Mouse (Mus musculus): Measurements from ENCODE around the gene Map4k1. TPM values are rescaled to one million over a fixed set of nuclear protein-coding genes. Genes with fewer than 3 reads are reported as not detected.

The Map4k1 gene
- total RNA-seq, 1 experiment from 2014 or later: 69.6 TPM

- peak; percentile 86 to 94 for ATAC-seq (replicated peaks in 1 of 2; ENCODE audit: insufficient read depth in 1 of 2, low FRiP score in 2 of 2, low TSS enrichment in 1 of 2, low read depth in 1 of 2, poor library complexity in 2 of 2, severe bottlenecking in 2 of 2)
These were observed 19.1 kb downstream of the Map4k1 start for GRCm38 (mm10) chr7:29000651-29001605.

GRCm38 (mm10) chr7:29007224-29008101, 25.6 kb downstream of the Map4k1 start:
- no peak; a peak in 1 of 4 replicates for ATAC-seq (replicated peaks in 1 of 2; ENCODE audit: insufficient read depth in 1 of 2, low FRiP score in 2 of 2, low TSS enrichment in 1 of 2, low read depth in 1 of 2, poor library complexity in 2 of 2, severe bottlenecking in 2 of 2)

DNA sequence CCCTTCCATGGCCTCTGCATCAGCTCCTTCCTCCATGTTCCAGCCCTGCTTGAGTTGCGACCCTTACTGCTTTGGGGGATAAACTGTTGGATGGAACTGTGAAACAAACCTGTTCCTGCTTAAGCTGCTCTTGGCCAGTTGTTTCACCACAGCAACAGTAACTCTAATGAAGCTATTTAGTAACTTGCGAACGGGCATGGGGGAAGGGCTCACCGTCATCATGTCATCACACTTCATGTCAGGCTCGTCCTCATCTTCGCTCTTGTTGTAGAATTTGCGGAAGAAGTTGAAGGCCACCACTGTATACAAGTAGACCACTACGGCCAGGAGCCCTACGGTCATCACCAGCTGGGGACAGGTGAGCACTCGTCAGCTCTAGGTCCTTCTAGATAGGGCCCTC, 26.3 kb downstream of the Map4k1 start:
- ATAC-seq (replicated peaks in 1 of 2; ENCODE audit: insufficient read depth in 1 of 2, low FRiP score in 2 of 2, low TSS enrichment in 1 of 2, low read depth in 1 of 2, poor library complexity in 2 of 2, severe bottlenecking in 2 of 2): peak in 1 of 2 experiments; percentile 30; a peak in 1 of 4 replicates

DNA sequence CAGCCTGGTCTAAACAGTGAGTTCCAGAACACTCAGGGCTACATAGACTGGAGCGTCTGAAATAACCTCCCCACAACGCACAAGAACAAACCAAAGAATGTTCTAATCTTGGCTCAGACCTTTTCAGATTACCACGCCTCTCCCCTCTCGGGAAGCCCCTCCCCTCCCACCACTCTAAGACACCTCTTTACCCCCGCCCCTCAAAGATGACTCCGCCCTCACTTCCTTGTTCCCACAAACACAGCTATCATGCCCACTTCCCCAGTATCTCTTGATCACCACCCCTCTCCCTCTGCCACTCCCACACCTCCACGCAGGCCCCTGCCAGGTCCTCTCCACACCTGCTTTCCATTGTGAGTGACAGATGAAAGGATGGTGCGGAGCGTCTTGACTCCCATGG, 26.9 kb downstream of the Map4k1 start:
- ATAC-seq (replicated peaks in 1 of 2; ENCODE audit: insufficient read depth in 1 of 2, low FRiP score in 2 of 2, low TSS enrichment in 1 of 2, low read depth in 1 of 2, poor library complexity in 2 of 2, severe bottlenecking in 2 of 2): peak; percentile 14 to 42; a peak in 2 of 4 replicates

- no peak for ATAC-seq (replicated peaks in 1 of 2; ENCODE audit: insufficient read depth in 1 of 2, low FRiP score in 2 of 2, low TSS enrichment in 1 of 2, low read depth in 1 of 2, poor library complexity in 2 of 2, severe bottlenecking in 2 of 2)
These were observed 33.1 kb downstream of the Map4k1 start for GRCm38 (mm10) chr7:29014984-29015383.

DNA sequence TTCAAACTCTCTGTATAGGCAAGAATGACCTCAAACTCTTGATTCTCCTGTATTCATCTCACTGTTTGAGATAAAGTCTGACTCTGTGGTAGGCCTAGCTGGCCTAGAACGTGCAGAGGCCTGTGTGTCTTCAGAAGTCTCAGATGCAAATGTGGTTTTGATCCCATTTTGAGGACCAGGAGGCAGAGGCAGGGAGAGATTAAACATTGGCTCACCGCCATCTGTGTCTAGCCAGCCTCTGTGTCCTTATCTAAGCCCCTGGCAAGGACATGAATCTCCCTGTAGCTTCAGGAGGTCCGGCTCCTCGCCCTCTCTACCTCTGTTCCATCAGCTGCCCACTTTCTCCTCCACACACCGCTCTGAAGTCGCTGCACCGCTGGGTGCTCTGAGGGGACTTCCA, 34.6 kb downstream of the Map4k1 start:
- no peak for ATAC-seq (replicated peaks in 1 of 2; ENCODE audit: insufficient read depth in 1 of 2, low FRiP score in 2 of 2, low TSS enrichment in 1 of 2, low read depth in 1 of 2, poor library complexity in 2 of 2, severe bottlenecking in 2 of 2)

GRCm38 (mm10) chr7:29017222-29017621, 35.4 kb downstream of the Map4k1 start:
- ATAC-seq (replicated peaks in 1 of 2; ENCODE audit: insufficient read depth in 1 of 2, low FRiP score in 2 of 2, low TSS enrichment in 1 of 2, low read depth in 1 of 2, poor library complexity in 2 of 2, severe bottlenecking in 2 of 2): no peak

DNA sequence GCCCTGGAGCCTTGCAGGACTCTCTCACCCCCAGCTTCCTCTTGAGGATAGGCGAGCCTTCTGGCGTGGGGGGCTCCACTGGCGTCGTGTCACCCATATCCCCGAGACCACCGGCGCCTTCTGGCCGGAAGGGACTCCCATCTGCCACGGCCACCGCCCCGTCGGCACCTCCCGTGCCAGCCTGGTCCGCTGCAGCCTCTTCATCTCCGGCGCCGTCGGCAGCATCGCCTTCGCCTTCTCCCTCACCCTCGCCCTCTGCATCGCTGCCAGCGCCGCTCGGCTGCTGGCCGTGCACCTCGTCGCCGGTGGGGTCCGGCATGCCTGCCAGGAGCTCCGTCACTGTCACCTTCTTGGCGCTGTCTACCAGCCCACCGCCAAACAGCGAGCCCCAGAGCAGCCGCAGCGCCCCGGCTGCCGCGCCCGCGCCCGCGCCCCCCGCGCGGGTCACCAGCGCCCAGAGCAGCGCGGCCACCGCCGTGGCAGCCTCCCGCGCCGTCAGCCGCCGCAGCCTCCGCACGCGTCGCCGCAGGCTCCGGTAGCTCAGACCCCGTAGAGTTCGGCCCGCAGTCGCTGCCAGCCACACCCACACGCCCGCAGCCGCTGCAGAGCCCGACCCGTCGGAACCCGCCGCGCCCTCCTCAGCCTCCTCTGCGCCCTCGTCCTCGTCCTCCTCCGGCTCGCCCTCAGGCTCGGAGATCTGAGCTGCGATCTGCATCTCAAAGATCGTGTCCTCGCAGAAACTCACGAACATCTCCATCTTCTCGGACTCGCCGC, 37.8 kb downstream of the Map4k1 start:
- ATAC-seq (replicated peaks in 1 of 2; ENCODE audit: insufficient read depth in 1 of 2, low FRiP score in 2 of 2, low TSS enrichment in 1 of 2, low read depth in 1 of 2, poor library complexity in 2 of 2, severe bottlenecking in 2 of 2): 0 out of 4 replicates have a peak, but pooled peaks of 1 of the 2 experiments have one; percentile 24

DNA sequence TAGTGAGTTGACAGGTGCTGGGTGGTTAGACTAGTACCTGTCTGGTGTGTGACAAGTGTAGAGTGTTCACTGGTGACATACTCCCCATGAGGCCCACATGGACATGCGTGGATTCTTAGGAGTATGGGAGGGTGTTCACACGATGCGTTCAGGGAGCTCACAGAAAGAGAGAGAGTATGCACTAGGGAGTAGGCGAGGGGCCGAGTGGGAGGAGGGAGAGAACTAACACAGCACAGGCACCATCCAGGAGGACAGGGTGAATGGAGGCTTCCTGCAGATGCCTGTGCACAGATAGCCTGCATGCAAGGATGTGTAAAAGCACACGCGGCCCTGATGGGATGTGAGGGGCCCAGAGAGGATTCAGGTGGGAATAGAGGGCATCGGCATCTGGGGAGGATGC, 40.6 kb downstream of the Map4k1 start:
- ATAC-seq (replicated peaks in 1 of 2; ENCODE audit: insufficient read depth in 1 of 2, low FRiP score in 2 of 2, low TSS enrichment in 1 of 2, low read depth in 1 of 2, poor library complexity in 2 of 2, severe bottlenecking in 2 of 2): no peak

DNA sequence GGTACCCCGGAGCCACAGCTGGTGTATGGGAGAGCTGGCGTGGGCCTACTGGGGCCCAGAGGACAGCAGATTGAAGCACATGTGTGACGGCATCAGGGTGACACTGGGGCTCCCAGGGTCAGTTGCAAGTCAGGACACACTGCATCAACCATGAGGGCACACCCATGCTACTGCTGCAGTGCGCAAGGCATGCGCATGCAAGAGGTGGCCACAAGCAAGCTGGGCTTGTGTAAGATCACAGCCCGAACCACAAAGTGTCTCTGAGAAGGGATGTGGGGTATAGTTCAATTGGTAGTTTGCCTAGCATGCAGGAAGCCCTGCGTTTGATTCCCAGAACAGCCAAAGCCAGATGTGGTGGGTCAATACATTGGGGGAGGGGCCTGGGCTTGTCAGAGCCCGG, 41.7 kb downstream of the Map4k1 start:
- ATAC-seq (replicated peaks in 1 of 2; ENCODE audit: insufficient read depth in 1 of 2, low FRiP score in 2 of 2, low TSS enrichment in 1 of 2, low read depth in 1 of 2, poor library complexity in 2 of 2, severe bottlenecking in 2 of 2): peak in 1 of 2 experiments; percentile 44; a peak in 1 of 4 replicates

DNA sequence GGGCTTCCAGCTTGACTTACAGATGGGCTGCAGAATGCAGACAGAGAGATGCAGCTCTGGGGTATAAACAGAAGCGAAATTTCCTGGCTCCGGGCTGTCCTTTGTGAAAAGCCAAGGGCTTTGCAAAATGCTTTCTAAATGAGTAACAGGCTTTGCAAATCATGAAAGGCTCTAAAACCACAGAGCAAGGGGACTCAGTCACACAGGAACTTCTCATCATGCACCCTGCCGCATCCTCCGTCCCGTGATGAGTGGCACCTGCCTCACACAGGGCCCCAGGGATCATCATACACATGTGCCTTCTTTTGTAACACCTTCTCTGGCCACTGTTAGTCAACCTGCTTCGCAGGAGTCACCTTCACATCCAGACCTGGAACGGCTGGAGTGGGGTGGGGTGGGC, 43.7 kb downstream of the Map4k1 start:
- no peak for ATAC-seq (replicated peaks in 1 of 2; ENCODE audit: insufficient read depth in 1 of 2, low FRiP score in 2 of 2, low TSS enrichment in 1 of 2, low read depth in 1 of 2, poor library complexity in 2 of 2, severe bottlenecking in 2 of 2)

GRCm38 (mm10) chr7:29026195-29026594, 44.3 kb downstream of the Map4k1 start:
- no peak for ATAC-seq (replicated peaks in 1 of 2; ENCODE audit: insufficient read depth in 1 of 2, low FRiP score in 2 of 2, low TSS enrichment in 1 of 2, low read depth in 1 of 2, poor library complexity in 2 of 2, severe bottlenecking in 2 of 2)

DNA sequence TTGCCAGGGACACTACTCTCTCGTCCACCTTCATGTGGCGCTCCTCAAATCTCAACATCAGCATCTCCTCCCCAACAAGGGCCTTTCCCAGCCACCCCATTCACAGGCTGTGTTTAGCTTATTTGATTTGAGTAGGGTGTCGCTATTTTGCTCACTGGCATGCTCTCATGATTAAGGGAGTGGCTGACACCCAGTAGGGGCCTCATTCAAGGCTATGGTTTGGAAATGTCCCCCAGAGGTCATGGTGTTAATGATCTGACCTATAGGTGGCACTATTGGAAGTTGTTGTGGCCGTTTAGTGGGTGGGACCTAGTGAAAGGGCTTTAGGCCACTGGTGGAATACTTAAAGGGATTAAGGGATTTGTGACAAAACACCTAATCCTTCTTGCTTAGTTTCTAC, 45.0 kb downstream of the Map4k1 start:
- no peak for ATAC-seq (replicated peaks in 1 of 2; ENCODE audit: insufficient read depth in 1 of 2, low FRiP score in 2 of 2, low TSS enrichment in 1 of 2, low read depth in 1 of 2, poor library complexity in 2 of 2, severe bottlenecking in 2 of 2)

DNA sequence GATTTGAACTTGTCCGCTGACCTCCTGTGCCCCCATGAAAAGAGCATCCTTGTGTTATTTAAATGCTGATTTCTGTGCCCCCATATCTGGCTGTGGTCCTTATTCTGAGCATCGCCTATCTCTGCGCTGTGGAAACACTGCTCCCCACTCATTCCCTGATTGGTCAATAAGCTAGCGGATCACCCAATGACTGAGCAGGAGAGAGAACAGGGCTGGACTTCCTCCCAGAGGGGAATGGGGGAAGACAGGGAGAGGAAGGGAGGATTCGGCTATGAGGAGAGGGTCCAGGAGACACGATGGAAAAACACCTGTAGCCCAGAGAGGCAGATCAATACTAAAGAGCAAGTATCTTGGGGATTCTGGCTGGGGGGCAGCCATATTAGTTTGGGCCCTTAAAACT, 46.9 kb downstream of the Map4k1 start:
- ATAC-seq (replicated peaks in 1 of 2; ENCODE audit: insufficient read depth in 1 of 2, low FRiP score in 2 of 2, low TSS enrichment in 1 of 2, low read depth in 1 of 2, poor library complexity in 2 of 2, severe bottlenecking in 2 of 2): no peak

GRCm38 (mm10) chr7:29029690-29030656, 48.1 kb downstream of the Map4k1 start:
- peak; percentile 47 to 78; a peak in 1 of 4 replicates for ATAC-seq (replicated peaks in 1 of 2; ENCODE audit: insufficient read depth in 1 of 2, low FRiP score in 2 of 2, low TSS enrichment in 1 of 2, low read depth in 1 of 2, poor library complexity in 2 of 2, severe bottlenecking in 2 of 2)

DNA sequence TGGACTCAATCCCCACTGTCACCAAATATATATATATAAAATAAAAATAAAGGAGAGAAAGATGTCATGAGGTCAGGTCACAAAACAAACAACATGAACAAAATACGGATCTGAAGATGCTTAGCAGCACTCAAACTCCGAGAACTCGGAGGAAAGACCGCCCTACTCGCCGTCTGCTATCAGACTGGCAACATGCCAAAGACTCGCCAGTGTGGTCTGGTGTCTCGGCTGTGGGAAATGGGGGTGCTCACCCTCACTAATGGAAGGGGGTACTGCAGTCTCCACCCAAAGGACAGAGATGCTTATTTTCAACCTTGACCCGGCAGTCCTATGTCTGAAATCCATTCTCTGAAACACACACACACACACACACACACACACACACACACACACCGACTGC, 49.8 kb downstream of the Map4k1 start:
- no peak for ATAC-seq (replicated peaks in 1 of 2; ENCODE audit: insufficient read depth in 1 of 2, low FRiP score in 2 of 2, low TSS enrichment in 1 of 2, low read depth in 1 of 2, poor library complexity in 2 of 2, severe bottlenecking in 2 of 2)

Data from hematopoietic stem cell, adult 5-6 weeks (primary cell).